Mouse (Mus musculus): ENCODE data around the gene Abhd10. TPM values are rescaled to one million over a fixed set of nuclear protein-coding genes. Genes with fewer than 3 reads are reported as not detected.

The Abhd10 gene
- total and polyA plus RNA-seq, 2 experiments from 2014 or later, result 21.7 to 36.2 TPM

GRCm38 (mm10) chr16:45770914-45771313 is 28.2 kb upstream of the Abhd10 start:
- no peak for TF ChIP-seq CTCF (IDR thresholded peaks at IDR 0.05; ENCODE audit: low read depth)
- H3K4me2 ChIP-seq (ENCODE audit: low read depth, low read length), result no peak overlapping the region
- H3K27ac ChIP-seq, result no peak overlapping the region
- H3K27me3 ChIP-seq (ENCODE audit: insufficient read depth, low read length), result no peaks in the 10 kb centered on the region
- WGBS, result 87% methylated on average over 6 of the region's 6 CpGs
- no peaks in the 10 kb centered on the region for H3K36me3 ChIP-seq (ENCODE audit: insufficient read depth, low read length)
- no peak for DNase-seq (ENCODE audit: low spot score)
- no peak for ATAC-seq
- H3K9me3 ChIP-seq (ENCODE audit: low read length), result no peaks in the 10 kb centered on the region
- H3K4me3 ChIP-seq (ENCODE audit: low read length), result no peak overlapping the region
- no peaks in the 10 kb centered on the region for H3K4me1 ChIP-seq (ENCODE audit: insufficient read depth, low read length)
- no peak overlapping the region for H3K9ac ChIP-seq (replicated peaks; ENCODE audit: low read length)

- Histone ChIP-seq H3K27ac (no peak overlapping the region), H3K4me2 (ENCODE audit: low read depth, low read length) (no peak overlapping the region), H3K36me3 (ENCODE audit: insufficient read depth, low read length) (no peaks in the 10 kb centered on the region), H3K4me3 (ENCODE audit: low read length) (no peak overlapping the region), H3K4me1 (ENCODE audit: insufficient read depth, low read length) (no peaks in the 10 kb centered on the region), H3K9me3 (ENCODE audit: low read length) (no peaks in the 10 kb centered on the region), H3K9ac (replicated peaks; ENCODE audit: low read length) (no peak overlapping the region), H3K27me3 (ENCODE audit: insufficient read depth, low read length) (no peaks in the 10 kb centered on the region)
- no peak for TF ChIP-seq CTCF (IDR thresholded peaks at IDR 0.05; ENCODE audit: low read depth)
- peak; percentile 68; the same call in 1 of the 2 replicates for ATAC-seq
- 44% methylated on average over 10 of the region's 10 CpGs for WGBS
- DNase-seq (ENCODE audit: low spot score), result peak; percentile 55
These were observed 25.3 kb upstream of the Abhd10 start for GRCm38 (mm10) chr16:45767853-45768640.

GRCm38 (mm10) chr16:45767434-45767833 is 24.7 kb upstream of the Abhd10 start:
- no peak overlapping the region for H3K4me3 ChIP-seq (ENCODE audit: low read length)
- ATAC-seq, result no peak
- no peak overlapping the region for H3K4me2 ChIP-seq (ENCODE audit: low read depth, low read length)
- H3K4me1 ChIP-seq (ENCODE audit: insufficient read depth, low read length), result no peaks in the 10 kb centered on the region
- no peak for DNase-seq (ENCODE audit: low spot score)
- H3K9me3 ChIP-seq (ENCODE audit: low read length), result no peaks in the 10 kb centered on the region
- H3K27ac ChIP-seq, result no peak overlapping the region
- no peaks in the 10 kb centered on the region for H3K36me3 ChIP-seq (ENCODE audit: insufficient read depth, low read length)
- TF ChIP-seq CTCF (IDR thresholded peaks at IDR 0.05; ENCODE audit: low read depth), result no peak
- H3K27me3 ChIP-seq (ENCODE audit: insufficient read depth, low read length), result no peaks in the 10 kb centered on the region
- 49% methylated on average over 4 of the region's 4 CpGs for WGBS
- no peak overlapping the region for H3K9ac ChIP-seq (replicated peaks; ENCODE audit: low read length)

- H3K27ac ChIP-seq, result no peak overlapping the region
- DNase-seq (ENCODE audit: low spot score), result no peak
- no peak overlapping the region for H3K4me3 ChIP-seq (ENCODE audit: low read length)
- H3K27me3 ChIP-seq (ENCODE audit: insufficient read depth, low read length), result no peaks in the 10 kb centered on the region
- no peaks in the 10 kb centered on the region for H3K36me3 ChIP-seq (ENCODE audit: insufficient read depth, low read length)
- no peak overlapping the region for H3K9ac ChIP-seq (replicated peaks; ENCODE audit: low read length)
- WGBS, result 87% methylated on average over 7 of the region's 7 CpGs
- no peak overlapping the region for H3K4me2 ChIP-seq (ENCODE audit: low read depth, low read length)
- ATAC-seq, result no peak
- no peaks in the 10 kb centered on the region for H3K4me1 ChIP-seq (ENCODE audit: insufficient read depth, low read length)
- no peaks in the 10 kb centered on the region for H3K9me3 ChIP-seq (ENCODE audit: low read length)
- no peak for TF ChIP-seq CTCF (IDR thresholded peaks at IDR 0.05; ENCODE audit: low read depth)
These were observed 23.2 kb upstream of the Abhd10 start for GRCm38 (mm10) chr16:45765801-45766494.

GRCm38 (mm10) chr16:45765102-45765501 is 22.3 kb upstream of the Abhd10 start:
- Histone ChIP-seq H3K4me2 (ENCODE audit: low read depth, low read length) (no peak overlapping the region), H3K36me3 (ENCODE audit: insufficient read depth, low read length) (no peaks in the 10 kb centered on the region), H3K9me3 (ENCODE audit: low read length) (no peaks in the 10 kb centered on the region), H3K27ac (no peak overlapping the region), H3K4me3 (ENCODE audit: low read length) (no peak overlapping the region), H3K27me3 (ENCODE audit: insufficient read depth, low read length) (no peaks in the 10 kb centered on the region), H3K4me1 (ENCODE audit: insufficient read depth, low read length) (no peaks in the 10 kb centered on the region), H3K9ac (replicated peaks; ENCODE audit: low read length) (no peak overlapping the region)
- no peak for TF ChIP-seq CTCF (IDR thresholded peaks at IDR 0.05; ENCODE audit: low read depth)
- DNase-seq (ENCODE audit: low spot score) (no peak), ATAC-seq (no peak)
- 90% methylated on average over 3 of the region's 3 CpGs for WGBS

- no peak overlapping the region for H3K27ac ChIP-seq
- no peak for DNase-seq (ENCODE audit: low spot score)
- H3K27me3 ChIP-seq (ENCODE audit: insufficient read depth, low read length), result no peaks in the 10 kb centered on the region
- TF ChIP-seq CTCF (IDR thresholded peaks at IDR 0.05; ENCODE audit: low read depth), result no peak
- no peak overlapping the region for H3K9ac ChIP-seq (replicated peaks; ENCODE audit: low read length)
- H3K36me3 ChIP-seq (ENCODE audit: insufficient read depth, low read length), result no peaks in the 10 kb centered on the region
- no peak overlapping the region for H3K4me3 ChIP-seq (ENCODE audit: low read length)
- no peaks in the 10 kb centered on the region for H3K4me1 ChIP-seq (ENCODE audit: insufficient read depth, low read length)
- WGBS, result 87% methylated on average over 13 of the region's 13 CpGs
- ATAC-seq, result no peak
- no peak overlapping the region for H3K4me2 ChIP-seq (ENCODE audit: low read depth, low read length)
- no peaks in the 10 kb centered on the region for H3K9me3 ChIP-seq (ENCODE audit: low read length)
These were observed 20.2 kb upstream of the Abhd10 start for GRCm38 (mm10) chr16:45762859-45763505.

All from hindbrain, postnatal 0 days (tissue).